Mouse (Mus musculus) T-helper 2 cell (primary cell): Measurements from ENCODE around the gene Mthfd1.

Experiments used
- in situ Hi-C: fragments of 300-600 bp; cut with MboI, MseI; formaldehyde crosslinking; loops from one replicate; pipeline ENCODE4 v1.15.1; 2025; ENCODE audit warnings: high pct_unique_total_duplicates

Gene Mthfd1

GRCm38 (mm10) chr12:76262918-76263317, 7.8 kb downstream of the Mthfd1 start:
- in situ Hi-C loops = no loop called here

- in situ Hi-C loops = no loop called here
These were observed 8.8 kb downstream of the Mthfd1 start for GRCm38 (mm10) chr12:76263876-76264275.

- in situ Hi-C loops = no loop called here
These were observed 9.3 kb downstream of the Mthfd1 start for GRCm38 (mm10) chr12:76264325-76264965.

GRCm38 (mm10) chr12:76265001-76265400, 9.9 kb downstream of the Mthfd1 start:
- in situ Hi-C loops = no loop called here

GRCm38 (mm10) chr12:76266875-76267274, 11.8 kb downstream of the Mthfd1 start:
- in situ Hi-C loops = no loop called here

GRCm38 (mm10) chr12:76268686-76269085, 13.6 kb downstream of the Mthfd1 start:
- in situ Hi-C loops = no loop called here

GRCm38 (mm10) chr12:76269196-76269595, 14.1 kb downstream of the Mthfd1 start:
- in situ Hi-C loops = no loop called here

- in situ Hi-C loops = no loop called here
These were observed 16.4 kb downstream of the Mthfd1 start for GRCm38 (mm10) chr12:76271516-76271915.

- in situ Hi-C loops = no loop called here
These were observed 17.8 kb downstream of the Mthfd1 start for GRCm38 (mm10) chr12:76272610-76273524.

GRCm38 (mm10) chr12:76278209-76278608, 23.1 kb downstream of the Mthfd1 start:
- in situ Hi-C loops = no loop called here

- in situ Hi-C loops = no loop called here
These were observed 25.5 kb downstream of the Mthfd1 start for GRCm38 (mm10) chr12:76280556-76280955.

GRCm38 (mm10) chr12:76281111-76281660, 26.1 kb downstream of the Mthfd1 start:
- in situ Hi-C loops = no loop called here

GRCm38 (mm10) chr12:76282132-76282531, 27.0 kb downstream of the Mthfd1 start:
- in situ Hi-C loops = no loop called here

- in situ Hi-C loops = no loop called here
These were observed 27.6 kb downstream of the Mthfd1 start for GRCm38 (mm10) chr12:76282532-76283173.

- in situ Hi-C loops = no loop called here
These were observed 30.3 kb downstream of the Mthfd1 start for GRCm38 (mm10) chr12:76285418-76285817.

GRCm38 (mm10) chr12:76287986-76288385, 32.9 kb downstream of the Mthfd1 start:
- in situ Hi-C loops = no loop called here

GRCm38 (mm10) chr12:76288494-76288893, 33.4 kb downstream of the Mthfd1 start:
- in situ Hi-C loops = no loop called here

GRCm38 (mm10) chr12:76289428-76289827, 34.3 kb downstream of the Mthfd1 start:
- in situ Hi-C loops = no loop called here

GRCm38 (mm10) chr12:76290271-76290670, 35.2 kb downstream of the Mthfd1 start:
- in situ Hi-C loops = no loop called here

- in situ Hi-C loops = no loop called here
These were observed 38.1 kb downstream of the Mthfd1 start for GRCm38 (mm10) chr12:76293192-76293591.

- in situ Hi-C loops = no loop called here
These were observed 42.7 kb downstream of the Mthfd1 start for GRCm38 (mm10) chr12:76297830-76298229.

GRCm38 (mm10) chr12:76299361-76299906, 44.3 kb downstream of the Mthfd1 start:
- in situ Hi-C loops = no loop called here
